Mouse (Mus musculus) cerebellum, adult 2 months (tissue): ENCODE measurements around the gene Lrrc59.
"Not testable (repeated sequence)": the region's sequence is repeated elsewhere in the genome, so short reads cannot be mapped to it uniquely, and the experiment has no call there.

ENCODE experiments used
- CTCF ChIP-seq: fragments of 200-500 bp; IDR thresholded peaks from 2 replicates; pipeline ENCODE4 v1.5.1; 2011; ENCODE audit warnings: low read depth, mild to moderate bottlenecking, control low read depth, low read length, moderate library complexity, borderline replicate concordance; ENCODE audit not compliant: insufficient read depth
- POLR2A ChIP-seq: fragments of 200-500 bp; IDR thresholded peaks from 2 replicates; pipeline ENCODE4 v1.6.1; 2011; ENCODE audit warnings: low read length, control low read depth, borderline replicate concordance; ENCODE audit not compliant: insufficient read depth

- TF ChIP-seq CTCF, POLR2A: not testable (repeated sequence)
Observed at GRCm38 (mm10) chr11:94651241-94651640, 21.7 kb downstream of the Lrrc59 start.
